Mouse (Mus musculus): ENCODE results near the gene Tasp1. TPM values are rescaled to one million over a fixed set of nuclear protein-coding genes. Genes with fewer than 3 reads are reported as not detected.
A peak's percentile ranks its signal among the peaks of the same experiment; 100 is the strongest.
"Not testable (repeated sequence)": the region's sequence is repeated elsewhere in the genome, so short reads cannot be mapped to it uniquely, and the experiment has no call there.

Gene Tasp1
- polyA plus RNA-seq, 1 experiment, result 0.91 TPM

DNA sequence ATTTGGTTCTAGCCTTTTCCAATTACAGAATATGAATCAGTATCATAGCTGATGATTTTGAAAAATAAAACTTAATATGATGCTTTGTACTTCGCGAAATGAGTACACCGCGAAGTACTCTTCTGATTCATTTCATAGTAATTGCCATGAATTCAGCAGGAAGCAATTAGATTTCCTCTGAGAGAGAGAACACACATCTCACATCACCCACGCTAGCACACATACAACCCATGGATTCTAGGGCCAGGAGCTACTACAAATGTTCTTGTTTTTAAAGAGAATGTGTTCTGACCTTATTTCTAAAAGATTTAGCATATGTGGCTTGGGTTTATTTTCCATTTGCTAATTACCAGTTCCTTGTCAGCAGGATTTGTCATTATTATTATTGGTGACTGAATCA lies 26.8 kb upstream of the Tasp1 start:
- Histone ChIP-seq H3K36me3 (replicated peaks; ENCODE audit: low read length) (no peaks in the 10 kb centered on the region), H3K4me1 (peaks cover 13% of the 10 kb centered on the region), H3K27me3 (replicated peaks) (no peaks in the 10 kb centered on the region), H3K9me3 (peaks cover 5% of the 10 kb centered on the region), H3K4me3 (replicated peaks) (no peak overlapping the region)
- TF ChIP-seq FLI1 (IDR thresholded peaks at IDR 0.05; ENCODE audit: low read length) (no peak), GATA1 (IDR thresholded peaks at IDR 0.05; ENCODE audit: borderline replicate concordance, low read length) (no peak)

DNA sequence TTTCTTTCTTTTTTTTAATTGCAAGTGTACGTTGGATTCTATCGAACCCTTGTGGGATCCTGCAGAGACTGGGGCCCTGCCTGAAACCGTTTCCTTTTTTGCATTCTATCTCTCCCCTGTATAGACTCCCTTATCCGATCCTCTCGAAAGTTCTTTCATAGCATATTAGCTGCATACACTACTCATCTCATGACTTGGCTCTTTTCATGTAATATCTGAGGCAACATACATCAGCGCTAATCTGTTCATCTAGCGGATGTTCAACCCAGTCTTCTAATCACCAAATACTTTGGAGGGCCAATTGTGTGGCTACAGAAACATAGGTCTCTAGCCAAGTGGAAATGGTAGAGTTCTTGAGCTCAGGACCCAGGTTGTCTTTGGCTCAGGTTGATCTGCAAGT lies 17.6 kb upstream of the Tasp1 start:
- H3K36me3 ChIP-seq (replicated peaks; ENCODE audit: low read length), result no peaks in the 10 kb centered on the region
- TF ChIP-seq GATA1 (IDR thresholded peaks at IDR 0.05; ENCODE audit: borderline replicate concordance, low read length), result no peak
- TF ChIP-seq FLI1 (IDR thresholded peaks at IDR 0.05; ENCODE audit: low read length), result no peak
- H3K9me3 ChIP-seq, result no peaks in the 10 kb centered on the region
- no peaks in the 10 kb centered on the region for H3K27me3 ChIP-seq (replicated peaks)
- peaks cover 13% of the 10 kb centered on the region for H3K4me1 ChIP-seq
- no peak overlapping the region for H3K4me3 ChIP-seq (replicated peaks)

DNA sequence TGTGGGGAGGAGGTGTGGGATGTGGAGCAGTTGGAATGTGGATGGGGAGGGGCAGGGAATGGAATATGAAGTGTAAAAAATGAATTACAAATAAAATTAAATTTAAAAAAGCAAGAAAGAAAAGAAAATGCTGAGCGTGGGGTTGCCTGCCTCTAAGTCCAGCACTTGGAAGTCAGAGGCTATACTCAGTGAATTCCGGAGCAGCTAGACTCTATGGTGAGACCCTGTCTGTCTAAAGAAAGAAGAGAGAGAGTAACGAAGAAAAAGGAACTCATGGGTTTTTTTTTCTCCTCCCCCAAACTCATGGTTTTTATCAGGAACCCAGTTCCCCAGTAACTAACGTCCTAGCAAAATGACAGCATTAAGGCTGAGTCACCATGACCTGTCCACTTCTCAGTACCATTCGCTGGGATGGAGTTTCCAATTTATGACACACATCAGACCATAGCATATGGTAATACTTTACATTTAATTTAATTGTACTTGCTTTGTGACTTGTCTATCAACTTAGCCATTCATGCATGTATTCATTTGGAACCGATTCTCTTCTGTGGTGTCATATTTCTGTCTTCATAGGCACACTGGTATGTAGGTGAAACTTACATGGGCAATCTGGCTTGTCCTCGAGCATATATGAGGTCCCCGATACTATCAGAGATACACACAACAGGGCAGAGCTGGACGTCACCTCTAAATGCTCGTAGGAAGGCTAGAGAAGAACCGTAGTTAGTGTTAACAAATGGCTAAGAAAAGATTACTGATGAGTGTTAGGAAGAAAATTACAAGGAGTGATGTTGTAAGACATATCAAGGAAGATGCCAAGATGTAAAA lies 14.4 kb upstream of the Tasp1 start:
- TF ChIP-seq GATA1 (IDR thresholded peaks at IDR 0.05; ENCODE audit: borderline replicate concordance, low read length), result no peak
- TF ChIP-seq FLI1 (IDR thresholded peaks at IDR 0.05; ENCODE audit: low read length), result no peak
- H3K9me3 ChIP-seq, result no peaks in the 10 kb centered on the region

DNA sequence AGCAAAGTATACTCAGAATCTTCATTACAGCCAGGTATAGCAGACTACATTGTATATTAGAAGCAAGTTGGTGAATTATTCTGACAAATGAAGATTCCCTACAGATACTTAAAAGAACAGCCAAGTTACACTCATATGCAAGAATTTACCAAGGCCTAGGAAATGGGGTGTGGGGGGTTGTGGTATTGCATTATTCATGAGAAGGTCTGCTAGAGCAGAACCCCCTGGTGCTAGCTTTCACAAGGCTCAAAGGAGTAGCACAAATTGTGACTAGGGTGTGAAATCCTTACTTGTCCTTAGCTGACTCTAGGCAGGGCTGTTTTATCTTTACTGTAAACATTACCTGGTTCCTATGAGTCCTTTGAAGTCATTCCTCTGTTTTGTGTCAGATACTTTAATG lies 12.7 kb upstream of the Tasp1 start:
- not testable (repeated sequence) for H3K4me3 ChIP-seq (replicated peaks); H3K27me3 ChIP-seq (replicated peaks); H3K9me3 ChIP-seq; H3K36me3 ChIP-seq (replicated peaks; ENCODE audit: low read length)
- peaks cover 28% of the 10 kb centered on the region for H3K4me1 ChIP-seq

More for the DNA sequence above, 14.4 kb upstream of the Tasp1 start:
- Histone ChIP-seq H3K4me1 (peaks cover 16% of the 10 kb centered on the region), H3K4me3 (replicated peaks) (no peak overlapping the region), H3K27me3 (replicated peaks) (no peaks in the 10 kb centered on the region), H3K36me3 (replicated peaks; ENCODE audit: low read length) (no peaks in the 10 kb centered on the region)

DNA sequence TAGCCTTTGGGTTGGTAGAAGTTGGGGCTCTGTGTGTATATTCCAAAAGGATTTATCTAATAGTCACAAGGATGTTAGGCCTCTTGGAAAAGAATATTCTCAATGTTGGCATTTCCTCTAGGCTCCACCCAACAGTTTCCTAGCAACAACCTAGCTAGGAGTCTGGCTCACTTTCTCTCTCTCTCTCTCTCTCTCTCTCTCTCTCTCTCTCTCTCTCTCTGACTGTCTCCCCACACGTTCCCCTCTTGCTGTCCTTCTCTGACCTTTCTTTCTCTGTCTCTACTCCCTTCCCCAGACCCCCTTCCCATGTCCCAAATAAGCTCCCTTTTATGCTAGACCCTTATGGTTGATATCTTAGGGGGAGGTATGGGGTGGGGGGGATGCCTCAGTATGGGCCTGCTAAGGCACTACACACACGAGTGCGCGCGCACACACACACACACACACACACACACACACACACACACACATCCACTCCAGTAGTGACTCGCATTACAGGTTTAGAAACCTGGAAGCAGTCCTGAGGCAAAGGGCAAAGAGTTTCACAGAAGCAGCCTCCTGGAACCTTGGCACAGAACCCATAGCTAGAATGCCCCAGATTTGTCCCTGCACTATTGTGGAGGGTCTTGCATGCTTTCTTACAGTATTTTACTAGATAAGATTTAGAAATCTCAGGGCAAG lies 12.1 kb upstream of the Tasp1 start:
- H3K9me3 ChIP-seq, result no peaks in the 10 kb centered on the region
- H3K4me1 ChIP-seq, result peaks cover 28% of the 10 kb centered on the region
- TF ChIP-seq FLI1 (IDR thresholded peaks at IDR 0.05; ENCODE audit: low read length) (no peak), GATA1 (IDR thresholded peaks at IDR 0.05; ENCODE audit: borderline replicate concordance, low read length) (no peak)
- H3K27me3 ChIP-seq (replicated peaks), result no peaks in the 10 kb centered on the region
- no peaks in the 10 kb centered on the region for H3K36me3 ChIP-seq (replicated peaks; ENCODE audit: low read length)
- no peak overlapping the region for H3K4me3 ChIP-seq (replicated peaks)

DNA sequence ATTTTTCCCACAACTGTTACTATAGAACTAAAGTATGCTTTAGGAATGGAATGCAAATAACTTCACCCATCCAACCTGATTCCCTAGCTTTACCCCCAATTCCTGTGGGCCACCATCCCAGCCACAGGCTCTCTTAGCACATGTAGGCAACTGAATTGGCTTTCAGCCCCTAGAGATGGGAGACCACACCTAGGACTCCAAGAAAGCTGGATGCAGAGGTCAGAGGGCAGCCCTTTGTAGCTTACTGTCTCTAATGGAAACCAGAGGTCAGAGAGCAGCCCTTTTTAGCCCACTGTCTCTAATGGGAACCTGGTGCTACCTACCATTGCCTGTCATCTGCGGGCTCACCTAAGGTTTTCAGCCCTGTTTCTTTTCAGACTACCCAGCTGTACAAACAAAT lies 10.9 kb upstream of the Tasp1 start:
- H3K4me1 ChIP-seq, result peaks cover 32% of the 10 kb centered on the region

DNA sequence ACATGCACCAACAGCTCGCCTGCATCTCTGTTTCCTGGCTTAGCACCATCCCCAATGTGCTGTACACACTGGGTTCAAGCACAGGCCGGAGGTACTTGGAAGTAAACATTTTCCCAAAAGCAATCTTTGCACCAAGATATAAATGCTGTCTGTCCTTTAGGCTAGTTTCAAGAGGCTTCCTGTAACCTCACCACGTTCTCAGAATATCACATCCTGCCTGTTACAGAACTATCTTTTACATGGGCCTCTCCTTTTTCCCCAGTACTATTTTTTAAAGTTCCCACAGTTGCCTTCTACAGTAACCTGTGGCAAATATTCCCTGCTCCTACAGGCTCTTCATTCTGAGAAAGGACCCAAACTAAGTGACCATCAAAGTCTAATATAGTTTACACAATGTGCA lies 8.5 kb upstream of the Tasp1 start:
- Histone ChIP-seq H3K4me1 (peaks cover 22% of the 10 kb centered on the region), H3K4me3 (replicated peaks) (peak overlapping the region; percentile 50), H3K36me3 (replicated peaks; ENCODE audit: low read length) (no peaks in the 10 kb centered on the region), H3K27me3 (replicated peaks) (peaks cover 6% of the 10 kb centered on the region), H3K9me3 (no peaks in the 10 kb centered on the region)
- no peak for TF ChIP-seq FLI1 (IDR thresholded peaks at IDR 0.05; ENCODE audit: low read length)
- TF ChIP-seq GATA1 (IDR thresholded peaks at IDR 0.05; ENCODE audit: borderline replicate concordance, low read length), result no peak

More for the DNA sequence above, 10.9 kb upstream of the Tasp1 start:
- Histone ChIP-seq H3K4me3 (replicated peaks) (no peak overlapping the region), H3K9me3 (no peaks in the 10 kb centered on the region), H3K27me3 (replicated peaks) (no peaks in the 10 kb centered on the region), H3K36me3 (replicated peaks; ENCODE audit: low read length) (no peaks in the 10 kb centered on the region)
- TF ChIP-seq GATA1 (IDR thresholded peaks at IDR 0.05; ENCODE audit: borderline replicate concordance, low read length) (no peak), FLI1 (IDR thresholded peaks at IDR 0.05; ENCODE audit: low read length) (no peak)

DNA sequence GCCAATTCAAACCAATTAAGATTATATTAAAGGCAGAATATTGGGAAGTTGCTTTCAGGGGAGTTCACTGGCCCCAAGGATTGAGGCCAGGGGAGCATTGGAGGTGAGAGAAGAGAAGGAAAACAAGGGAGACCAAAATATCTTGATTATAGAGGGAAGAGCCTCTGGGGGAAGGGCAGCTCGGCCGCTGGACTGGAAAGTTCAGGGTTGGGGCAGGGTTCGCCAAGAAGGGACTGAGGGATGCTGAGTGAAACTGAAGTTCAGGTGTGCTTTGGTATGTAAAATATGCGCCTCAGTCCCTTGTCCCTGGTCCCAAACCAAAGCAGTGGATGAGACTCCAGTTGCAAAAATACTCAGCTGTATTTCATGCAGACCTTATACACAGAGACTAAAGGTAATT lies 911 bp upstream of the Tasp1 start:
- Histone ChIP-seq H3K27me3 (replicated peaks) (peaks cover 6% of the 10 kb centered on the region), H3K9me3 (no peaks in the 10 kb centered on the region), H3K36me3 (replicated peaks; ENCODE audit: low read length) (no peaks in the 10 kb centered on the region), H3K4me3 (replicated peaks) (peak overlapping the region; percentile 97), H3K4me1 (peaks cover 22% of the 10 kb centered on the region)
- TF ChIP-seq GATA1 (IDR thresholded peaks at IDR 0.05; ENCODE audit: borderline replicate concordance, low read length) (no peak), FLI1 (IDR thresholded peaks at IDR 0.05; ENCODE audit: low read length) (no peak)

DNA sequence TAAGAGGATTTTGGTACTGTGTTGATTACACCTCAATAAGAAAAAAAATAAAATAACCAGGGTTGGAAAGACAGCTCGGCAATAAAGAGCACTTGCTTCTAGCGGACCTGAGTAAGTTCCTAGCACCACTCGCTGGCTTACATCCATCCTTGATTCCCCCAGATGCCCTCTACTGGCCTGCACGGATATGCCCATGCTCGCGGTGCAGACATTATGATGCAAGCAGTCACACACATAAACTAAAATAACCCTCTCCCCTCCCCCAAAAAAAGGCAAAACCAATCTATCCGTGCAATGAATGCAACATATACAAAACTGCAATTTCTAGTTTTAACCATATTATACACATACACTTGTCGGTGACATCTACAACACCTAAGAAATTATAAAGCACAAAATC lies 929 bp downstream of the Tasp1 start:
- TF ChIP-seq GATA1 (IDR thresholded peaks at IDR 0.05; ENCODE audit: borderline replicate concordance, low read length), result no peak
- TF ChIP-seq FLI1 (IDR thresholded peaks at IDR 0.05; ENCODE audit: low read length), result no peak
- Histone ChIP-seq H3K36me3 (replicated peaks; ENCODE audit: low read length) (no peaks in the 10 kb centered on the region), H3K9me3 (no peaks in the 10 kb centered on the region), H3K4me1 (peaks cover 32% of the 10 kb centered on the region), H3K27me3 (replicated peaks) (peaks cover 3% of the 10 kb centered on the region), H3K4me3 (replicated peaks) (peak overlapping the region; percentile 97)

DNA sequence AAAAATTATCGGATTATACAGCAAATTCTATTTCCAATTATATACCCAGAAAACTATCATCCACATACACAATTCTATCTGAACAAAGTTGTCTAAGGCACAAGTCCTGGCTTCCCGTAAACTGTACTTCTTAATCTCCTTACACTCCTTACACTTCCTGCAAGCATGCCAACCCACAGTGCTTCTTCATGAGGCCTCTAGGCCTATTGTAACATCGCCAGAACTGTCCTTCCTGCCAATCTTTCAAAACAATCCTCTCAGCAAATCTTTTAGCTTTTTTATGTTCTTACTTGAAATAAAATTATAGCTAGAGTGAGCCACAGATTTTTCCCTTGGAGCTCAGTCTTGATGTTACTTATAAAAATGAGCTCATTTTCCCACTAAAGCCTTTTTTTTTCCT lies 5.1 kb downstream of the Tasp1 start:
- Histone ChIP-seq H3K4me1 (peaks cover 34% of the 10 kb centered on the region), H3K9me3 (no peaks in the 10 kb centered on the region), H3K4me3 (replicated peaks) (no peak overlapping the region), H3K36me3 (replicated peaks; ENCODE audit: low read length) (peaks cover 13% of the 10 kb centered on the region), H3K27me3 (replicated peaks) (no peaks in the 10 kb centered on the region)
- TF ChIP-seq FLI1 (IDR thresholded peaks at IDR 0.05; ENCODE audit: low read length) (no peak), GATA1 (IDR thresholded peaks at IDR 0.05; ENCODE audit: borderline replicate concordance, low read length) (no peak)
